Mouse (Mus musculus): ENCODE data around the gene Tmem238.
A peak's percentile ranks its signal among the peaks of the same experiment; 100 is the strongest.

Gene Tmem238

DNA sequence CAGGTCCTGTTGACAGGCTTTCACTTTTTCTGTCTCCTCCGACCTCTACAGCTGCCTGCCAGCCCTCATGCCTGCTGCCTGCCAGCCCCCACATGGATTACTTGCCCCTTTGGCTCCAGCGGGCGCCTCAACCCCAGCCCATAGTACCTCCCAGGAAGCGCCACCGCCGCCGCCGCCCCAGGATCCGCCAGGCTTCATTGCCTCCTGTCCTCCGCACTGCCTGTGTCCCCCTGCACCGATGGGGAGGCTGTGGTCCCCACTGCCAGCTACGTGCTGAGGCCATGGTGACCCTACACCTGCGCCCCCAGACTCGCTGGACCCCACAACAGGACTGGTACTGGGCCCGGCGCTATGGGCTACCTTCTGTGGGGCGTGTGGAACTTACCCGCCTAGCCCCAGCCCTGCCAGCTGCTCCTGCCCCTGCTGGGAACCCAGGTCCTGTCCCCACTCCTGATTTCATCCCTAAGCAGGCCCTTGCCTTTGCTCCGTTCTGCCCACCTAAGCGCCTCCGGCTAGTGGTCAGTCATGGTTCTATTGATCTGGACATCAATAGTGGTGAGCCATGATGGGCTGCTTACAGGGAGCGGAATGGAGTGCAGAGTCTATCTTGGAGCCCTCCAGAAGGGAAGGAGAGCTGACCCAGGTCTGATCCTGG, 43.0 kb downstream of the Tmem238 start:
- no peak for DNase-seq

DNA sequence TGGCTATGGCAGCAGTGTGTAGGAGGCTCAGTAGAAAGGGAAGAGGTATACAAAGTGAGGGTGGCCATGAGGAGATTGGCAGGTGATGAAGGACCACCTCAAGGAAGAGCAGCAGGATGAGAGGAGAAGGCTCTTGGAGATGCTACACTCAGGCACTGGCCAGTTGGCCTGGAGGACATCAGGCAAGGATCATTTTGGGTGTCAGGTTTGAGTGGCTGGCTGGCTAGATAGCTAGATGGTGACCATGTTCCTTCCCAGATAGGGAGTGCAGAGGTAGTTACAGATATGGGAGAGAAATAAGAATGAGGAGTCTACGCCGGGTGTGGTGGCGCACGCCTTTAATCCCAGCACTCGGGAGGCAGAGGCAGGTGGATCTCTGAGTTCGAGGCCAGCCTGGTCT, 44.6 kb downstream of the Tmem238 start:
- DNase-seq: no peak

DNA sequence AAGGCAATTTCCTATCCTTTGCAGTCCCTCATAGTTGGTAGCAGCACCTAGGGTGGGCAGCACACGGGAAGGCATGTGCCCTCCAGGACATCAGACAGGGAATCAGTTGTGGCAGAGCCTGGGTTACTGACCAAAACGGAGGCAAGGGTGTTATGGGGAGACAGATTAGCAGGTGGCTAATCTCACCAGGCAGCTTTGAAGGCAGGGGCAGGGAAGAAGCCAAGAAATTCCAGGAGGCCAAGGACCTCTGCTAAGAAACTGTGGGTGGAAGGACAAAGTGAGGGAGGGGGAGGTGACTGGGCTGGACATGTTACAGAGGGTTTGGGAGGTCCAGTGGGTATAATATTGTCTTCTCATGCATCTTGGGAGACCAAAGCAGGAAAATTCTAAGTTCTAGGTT, 46.1 kb downstream of the Tmem238 start:
- no peak for DNase-seq

DNA sequence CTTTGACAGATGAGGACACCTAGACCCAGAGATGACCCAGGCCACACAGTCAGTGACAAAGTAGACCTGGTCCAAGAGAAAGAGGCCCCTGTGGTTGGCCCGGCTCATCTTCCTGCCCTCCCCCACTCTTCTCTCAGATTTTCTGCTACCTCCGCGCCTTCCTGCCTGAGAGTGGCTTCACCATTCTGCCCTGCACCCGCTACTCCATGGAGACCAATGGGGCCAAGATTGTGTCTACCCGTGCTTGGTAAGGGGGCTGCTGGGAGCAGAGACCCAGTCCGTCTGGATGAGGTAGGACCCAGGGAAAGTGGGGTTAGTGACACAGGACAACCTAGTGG, 47.0 kb downstream of the Tmem238 start:
- peak; percentile 53 for DNase-seq

DNA sequence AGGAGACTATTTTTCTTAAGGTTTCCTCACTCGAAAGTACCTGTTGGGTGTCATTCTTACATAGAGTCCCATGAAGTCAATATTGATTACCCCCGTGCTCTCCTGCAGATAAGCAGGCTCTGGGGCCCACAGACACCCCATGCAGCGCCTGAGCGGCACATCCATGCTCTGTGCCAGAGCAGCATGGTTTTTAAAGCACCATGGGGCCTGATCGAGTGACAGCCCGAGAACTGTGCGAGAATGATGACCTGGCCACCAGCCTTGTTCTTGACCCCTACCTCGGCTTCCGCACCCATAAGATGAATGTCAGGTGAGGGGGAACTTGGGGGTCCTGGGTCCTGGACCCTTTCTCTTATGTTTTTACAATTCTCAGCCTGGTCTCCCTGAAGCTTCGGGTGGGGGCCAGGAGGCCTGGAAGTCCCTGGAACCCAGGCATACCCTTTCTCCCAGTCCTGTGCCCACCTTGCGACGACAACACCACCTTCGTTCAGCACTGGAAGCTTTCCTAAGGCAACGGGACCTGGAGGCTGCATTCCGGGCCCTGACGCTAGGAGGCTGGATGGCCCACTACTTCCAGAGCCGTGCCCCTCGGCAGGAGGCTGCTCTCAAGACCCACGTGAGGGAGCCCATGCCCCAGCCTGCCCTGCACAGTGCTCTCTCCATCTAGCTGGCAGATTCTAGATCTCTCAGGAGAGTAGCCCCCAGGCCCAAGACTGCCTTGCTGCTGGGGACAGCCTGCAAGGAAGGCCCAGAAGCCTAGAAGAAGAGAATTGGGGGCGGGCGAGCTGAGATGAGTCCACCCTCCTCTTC, 47.6 kb downstream of the Tmem238 start:
- peak; percentile 63 for DNase-seq

DNA sequence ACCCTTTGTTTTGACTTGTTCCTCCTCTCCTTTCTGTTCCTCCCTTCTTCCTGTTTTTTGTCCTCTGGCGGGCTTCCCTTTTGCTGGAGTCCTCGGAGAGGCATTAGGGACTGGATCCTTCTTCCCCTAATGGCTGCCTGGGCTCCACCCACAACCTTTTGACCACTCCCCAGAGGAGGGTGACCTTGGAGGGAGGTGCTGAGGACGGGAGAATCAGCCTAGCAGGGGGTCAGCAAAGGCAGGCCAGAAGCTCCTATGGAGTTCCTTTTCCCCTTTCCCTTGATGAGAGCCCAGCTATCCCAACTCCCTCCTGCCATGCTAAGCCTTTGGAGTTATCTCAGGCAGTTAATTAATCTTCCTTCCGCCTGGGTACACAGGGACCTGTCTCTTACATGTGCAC, 48.3 kb downstream of the Tmem238 start:
- DNase-seq: peak; percentile 88

DNA sequence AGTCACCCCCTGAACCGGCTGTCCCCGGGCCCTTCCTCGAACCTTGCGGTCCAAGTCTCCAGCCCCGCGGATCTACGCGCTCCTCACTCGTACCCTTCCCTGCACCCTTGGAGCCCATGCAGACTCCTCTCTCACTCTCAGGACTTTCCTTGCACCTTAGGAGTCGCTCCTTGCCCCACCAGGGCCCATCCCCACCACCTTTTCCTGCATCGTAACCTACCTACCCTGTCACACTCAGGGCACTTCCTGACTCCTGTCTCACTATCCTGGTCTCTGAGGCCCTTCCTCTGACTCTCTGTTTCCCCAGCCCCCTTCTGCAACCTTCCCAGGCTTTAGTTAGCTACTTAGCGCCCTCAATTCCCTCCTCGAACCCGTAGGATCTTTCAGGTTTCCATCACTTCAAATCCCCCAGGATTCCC, 49.1 kb downstream of the Tmem238 start:
- DNase-seq: no peak

DNA sequence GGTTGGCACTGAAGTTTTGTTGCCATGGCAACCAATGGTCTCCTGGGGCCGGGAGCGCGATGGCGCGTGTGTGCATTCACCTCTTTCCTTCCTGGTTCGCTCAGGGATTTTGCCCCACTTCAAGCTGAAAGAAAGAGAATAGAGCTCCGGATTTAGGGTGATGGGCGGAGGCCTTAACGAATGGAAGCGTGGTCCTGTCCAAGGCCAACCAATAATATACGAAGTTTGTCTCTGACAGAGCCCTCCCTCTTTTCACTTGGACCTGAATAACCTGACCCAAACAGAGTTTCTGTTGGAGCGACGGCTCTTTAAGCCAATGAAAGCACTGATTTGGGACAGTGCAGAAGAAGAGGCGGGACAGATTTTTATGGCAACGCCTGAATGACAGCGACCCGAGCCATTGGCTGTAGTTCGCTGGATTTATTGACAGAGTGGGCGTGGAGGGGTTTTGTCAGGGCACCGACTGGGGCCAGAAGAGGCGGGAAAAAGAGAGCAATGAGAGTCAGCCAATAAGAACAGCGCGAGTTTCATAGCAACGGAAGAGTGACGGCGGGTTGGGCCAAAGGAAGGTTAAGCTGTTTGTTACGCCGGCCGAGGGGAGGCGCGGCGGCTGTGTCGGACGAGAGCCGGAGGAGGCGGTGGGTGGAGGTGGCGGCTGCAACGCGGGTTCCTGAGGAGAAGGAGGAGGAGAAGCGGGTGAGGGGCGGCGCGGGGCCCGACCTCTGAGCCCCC, 49.7 kb downstream of the Tmem238 start, which contains the start of gene Kmt5c:
Gene Kmt5c (plus strand): TSS at position 572 of the 732 bp plus-strand sequence.
- peak; percentile 100 for DNase-seq

DNA sequence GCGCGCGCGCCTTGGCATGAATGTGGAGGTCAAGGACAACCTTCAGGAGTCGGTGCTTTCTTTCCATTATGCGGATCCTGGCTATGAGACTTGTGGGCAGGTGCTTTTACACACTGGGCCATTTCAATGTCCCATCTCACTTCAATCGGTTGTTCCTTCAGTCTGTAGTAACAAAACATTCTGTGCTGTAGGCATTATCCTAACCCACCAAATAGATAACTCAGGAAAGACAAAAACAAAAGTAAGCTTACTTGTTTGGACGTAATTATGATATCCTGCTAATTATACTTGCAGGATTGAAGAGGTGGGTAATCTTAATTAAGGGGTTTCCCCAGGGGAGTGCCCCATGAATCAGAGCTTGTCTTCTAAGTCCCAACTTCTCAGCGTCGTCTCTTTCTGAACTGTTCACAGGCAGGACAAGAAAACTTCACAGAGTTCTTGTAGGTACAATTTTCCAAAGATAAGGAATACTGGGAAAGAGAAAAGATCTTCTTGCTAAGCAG, 50.4 kb downstream of the Tmem238 start:
- DNase-seq: no peak

Measured in cerebellum, adult 9-11 months (tissue).